Mouse (Mus musculus) heart, embryonic 11.5 days (tissue): ENCODE data around the gene Fign. TPM values are rescaled to one million over a fixed set of nuclear protein-coding genes. Genes with fewer than 3 reads are reported as not detected.

Source experiments
- ATAC-seq: fragments of 200-750 bp; cut with Nextera tagmentation; replicated peaks from 2 replicates; pipeline ENCODE4 v1.8.0; 2017; ENCODE audit warnings: moderate library complexity; ENCODE audit not compliant: insufficient number of reproducible peaks, low FRiP score, low TSS enrichment
- H3K27ac ChIP-seq: fragments of 300-500 bp; sonication (generic); 2 replicates; pipeline ENCODE4 v1.5.1; 2014; ENCODE audit warnings: mild to moderate bottlenecking, low read depth, low read length
- H3K27me3 ChIP-seq: fragments of 300-500 bp; sonication (generic); 2 replicates; pipeline ENCODE4 v1.6.1; 2014; ENCODE audit warnings: mild to moderate bottlenecking, low read length, mixed read lengths; ENCODE audit not compliant: control insufficient read depth, insufficient read depth
- H3K36me3 ChIP-seq: fragments of 300-500 bp; sonication (generic); 2 replicates; pipeline ENCODE4 v1.6.1; 2014; ENCODE audit warnings: mild to moderate bottlenecking, low read length, moderate library complexity, mixed read lengths; ENCODE audit not compliant: control insufficient read depth, insufficient read depth
- H3K4me1 ChIP-seq: fragments of 300-500 bp; sonication (generic); 2 replicates; pipeline ENCODE4 v1.6.1; 2014; ENCODE audit warnings: low read length; ENCODE audit not compliant: control insufficient read depth, insufficient read depth
- H3K4me2 ChIP-seq: fragments of 300-500 bp; sonication (generic); 2 replicates; pipeline ENCODE4 v1.6.1; 2014; ENCODE audit warnings: mild to moderate bottlenecking, moderate library complexity
- H3K4me3 ChIP-seq: fragments of 300-500 bp; sonication (generic); 2 replicates; pipeline ENCODE4 v1.5.1; 2014; ENCODE audit warnings: low read depth, low read length
- H3K9ac ChIP-seq: fragments of 300-500 bp; sonication (generic); 2 replicates; pipeline ENCODE4 v1.6.1; 2014; ENCODE audit warnings: mild to moderate bottlenecking, low read depth, low read length, moderate library complexity
- H3K9me3 ChIP-seq: fragments of 300-500 bp; sonication (generic); replicated peaks from 2 replicates; pipeline ENCODE4 v1.6.1; 2016; ENCODE audit warnings: low read length; ENCODE audit not compliant: control insufficient read depth
- WGBS: fragments of 180-500 bp; shearing (Covaris S2); extraction: QIAGEN DNeasy Blood & Tissue Kit; methylation state at CpG from one replicate; pipeline ENCODE4 v1.1.7; 2014; ENCODE audit not compliant: insufficient replicate concordance; 5-methylcytosine and 5-hydroxymethylcytosine counted together
- polyA plus RNA-seq: library from polyadenylated mRNA; unstranded; fragments of >200 nt; fragmentation: Nextera tagmentation; extraction: Ambion mirVana; gene quantifications from 2 replicates; pipeline ENCODE4 v1.2.1, GENCODE M21; 2014

Fign gene
- polyA plus RNA-seq, 1 experiment from 2014 or later: 11.8 TPM

DNA sequence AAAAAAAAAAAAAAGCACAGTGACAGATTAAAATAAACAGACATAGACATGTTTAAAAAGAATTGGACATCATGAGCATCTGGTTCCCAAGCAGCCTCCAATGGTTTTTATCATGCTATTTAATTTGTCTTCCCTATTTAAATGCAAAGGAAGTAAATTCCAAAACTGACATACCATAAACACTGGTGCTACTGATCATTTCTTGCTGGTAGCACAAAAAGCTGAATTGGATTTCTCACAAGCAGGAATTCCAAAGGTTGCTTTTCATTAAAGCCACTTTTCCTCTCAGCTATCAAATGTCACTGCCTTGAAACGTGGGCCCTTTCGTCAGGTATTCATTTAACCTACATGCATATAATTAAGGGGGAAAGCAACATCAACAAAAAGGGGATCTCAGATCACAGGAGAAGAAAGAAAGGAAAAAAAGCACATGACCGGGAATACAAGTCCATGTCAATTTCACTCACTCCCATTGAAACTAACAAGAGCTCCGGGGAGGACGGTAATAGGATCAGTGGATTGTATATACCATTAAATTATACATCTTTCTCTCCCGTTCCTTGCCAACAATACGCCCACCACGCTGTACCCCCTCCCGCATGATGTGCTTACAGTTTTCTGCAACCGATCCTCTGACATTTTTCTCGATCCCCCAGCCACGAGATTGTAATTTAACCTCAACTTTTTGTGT is 972 bp downstream of the Fign start:
- Histone ChIP-seq H3K36me3 (no peaks in the 10 kb centered on the region), H3K4me3 (peak overlapping the region; percentile 80), H3K27me3 (no peaks in the 10 kb centered on the region), H3K27ac (peak overlapping the region; percentile 98; the same call in 1 of the 2 replicates), H3K4me1 (no peaks in the 10 kb centered on the region; the same call in 1 of the 2 replicates), H3K9ac (peak overlapping the region; percentile 95), H3K9me3 (no peaks in the 10 kb centered on the region), H3K4me2 (peak overlapping the region; percentile 67)
- no peak for ATAC-seq
- whole genome bisulfite sequencing: 1% methylated on average over 12 of the region's 12 CpGs

DNA sequence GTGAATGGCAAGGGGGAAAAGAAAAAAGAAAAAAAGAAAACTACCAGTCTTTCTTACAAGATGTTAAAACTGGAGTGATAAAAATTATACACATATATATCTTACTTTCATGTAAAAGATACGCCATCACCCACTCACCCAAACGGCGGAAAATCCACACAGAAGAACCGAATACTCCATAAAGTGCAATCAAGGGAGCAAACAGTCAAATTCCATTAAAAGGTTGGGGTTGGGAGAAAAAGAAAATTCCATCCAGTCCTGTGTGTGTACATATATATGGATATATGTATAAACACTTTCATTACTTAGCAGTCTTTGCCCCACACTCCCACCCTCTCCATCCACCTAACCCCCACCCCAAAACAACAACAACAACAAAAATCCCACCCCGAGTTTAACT is 1.7 kb downstream of the Fign start:
- Histone ChIP-seq H3K9me3 (no peaks in the 10 kb centered on the region), H3K27ac (no peak overlapping the region), H3K4me2 (peak overlapping the region; percentile 67), H3K27me3 (no peaks in the 10 kb centered on the region), H3K9ac (no peak overlapping the region), H3K36me3 (no peaks in the 10 kb centered on the region), H3K4me1 (no peaks in the 10 kb centered on the region; the same call in 1 of the 2 replicates), H3K4me3 (peak overlapping the region; percentile 80)
- 54% methylated on average over 5 of the region's 5 CpGs for WGBS
- ATAC-seq: no peak

GRCm38 (mm10) chr2:64095561-64095960 is 2.3 kb downstream of the Fign start:
- WGBS: 38% methylated on average over 5 of the region's 5 CpGs
- H3K36me3 ChIP-seq: no peaks in the 10 kb centered on the region
- no peak for ATAC-seq
- no peak overlapping the region for H3K27ac ChIP-seq
- no peaks in the 10 kb centered on the region; the same call in 1 of the 2 replicates for H3K4me1 ChIP-seq
- H3K27me3 ChIP-seq: no peaks in the 10 kb centered on the region
- peak overlapping the region; percentile 31; the same call in 1 of the 2 replicates for H3K9ac ChIP-seq
- peak overlapping the region; percentile 6; the same call in 1 of the 2 replicates for H3K4me3 ChIP-seq
- H3K9me3 ChIP-seq: no peaks in the 10 kb centered on the region
- H3K4me2 ChIP-seq: peak overlapping the region; percentile 52

DNA sequence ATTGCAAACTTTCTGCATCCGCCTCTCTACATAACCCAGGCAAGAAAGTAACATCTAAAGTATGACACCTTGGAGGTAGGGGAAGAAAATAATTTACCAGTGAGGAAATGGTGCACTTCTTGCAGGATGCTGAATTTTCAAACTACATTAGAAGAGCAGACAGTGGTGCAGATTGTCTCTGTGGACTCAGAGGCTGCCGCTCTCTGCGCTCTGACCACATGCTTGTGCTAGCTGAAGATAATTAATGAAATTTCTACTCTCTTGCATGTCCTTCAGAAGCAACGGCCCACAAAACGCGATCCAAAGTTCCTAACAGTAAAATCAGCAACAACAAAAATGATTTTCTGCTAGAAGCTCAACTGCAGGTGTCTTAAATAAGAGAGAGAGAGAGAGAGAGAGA is 4.8 kb downstream of the Fign start:
- H3K27ac ChIP-seq: no peak overlapping the region
- no peaks in the 10 kb centered on the region for H3K27me3 ChIP-seq
- H3K4me3 ChIP-seq: no peak overlapping the region
- no peaks in the 10 kb centered on the region; the same call in 1 of the 2 replicates for H3K4me1 ChIP-seq
- no peak overlapping the region for H3K9ac ChIP-seq
- H3K4me2 ChIP-seq: no peak overlapping the region
- WGBS: 72% methylated on average over 6 of the region's 6 CpGs
- ATAC-seq: no peak
- no peaks in the 10 kb centered on the region for H3K9me3 ChIP-seq
- H3K36me3 ChIP-seq: no peaks in the 10 kb centered on the region

- 75% methylated on average over 5 of the region's 5 CpGs for WGBS
- ATAC-seq: no peak
- Histone ChIP-seq H3K27ac (no peak overlapping the region), H3K4me2 (no peak overlapping the region), H3K9me3 (no peaks in the 10 kb centered on the region), H3K9ac (no peak overlapping the region), H3K27me3 (no peaks in the 10 kb centered on the region), H3K4me3 (no peak overlapping the region), H3K4me1 (peaks cover 18% of the 10 kb centered on the region), H3K36me3 (no peaks in the 10 kb centered on the region)
Measured at GRCm38 (mm10) chr2:64083853-64084427, 13.9 kb downstream of the Fign start.

- H3K9ac ChIP-seq: no peak overlapping the region
- H3K4me2 ChIP-seq: peak overlapping the region; percentile 24; the same call in 1 of the 2 replicates
- no peak overlapping the region for H3K4me3 ChIP-seq
- ATAC-seq: no peak
- WGBS: 5% methylated on average over 4 of the region's 4 CpGs
- peaks cover 48% of the 10 kb centered on the region for H3K4me1 ChIP-seq
- no peaks in the 10 kb centered on the region for H3K36me3 ChIP-seq
- H3K27me3 ChIP-seq: no peaks in the 10 kb centered on the region
- no peaks in the 10 kb centered on the region for H3K9me3 ChIP-seq
- H3K27ac ChIP-seq: no peak overlapping the region
Measured at GRCm38 (mm10) chr2:64079765-64080164, 18.1 kb downstream of the Fign start.

DNA sequence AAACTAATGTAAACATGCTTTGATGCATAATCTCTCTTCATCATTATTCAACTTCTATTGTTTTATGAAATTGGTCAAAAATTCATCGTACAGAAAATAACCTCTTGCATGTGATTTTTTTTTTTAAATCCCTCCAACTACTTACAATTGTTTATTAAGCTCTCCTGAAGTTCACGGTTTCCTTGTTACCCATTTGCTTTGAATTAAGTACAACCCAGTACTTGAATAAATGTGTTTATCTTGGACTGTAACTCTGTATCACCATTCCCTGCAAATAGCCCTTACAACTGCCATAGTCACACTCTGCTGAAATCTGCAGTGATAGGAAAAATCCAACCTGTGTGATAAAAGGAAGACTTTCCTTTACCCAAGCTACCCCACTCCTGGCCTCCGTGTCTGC is 19.3 kb downstream of the Fign start:
- H3K4me3 ChIP-seq: no peak overlapping the region
- H3K27ac ChIP-seq: no peak overlapping the region
- H3K27me3 ChIP-seq: no peaks in the 10 kb centered on the region
- H3K9ac ChIP-seq: no peak overlapping the region
- H3K4me1 ChIP-seq: peaks cover 50% of the 10 kb centered on the region
- no peaks in the 10 kb centered on the region for H3K9me3 ChIP-seq
- H3K36me3 ChIP-seq: no peaks in the 10 kb centered on the region
- no peak overlapping the region for H3K4me2 ChIP-seq
- ATAC-seq: no peak
- 56% methylated on average over 3 of the region's 3 CpGs for WGBS

DNA sequence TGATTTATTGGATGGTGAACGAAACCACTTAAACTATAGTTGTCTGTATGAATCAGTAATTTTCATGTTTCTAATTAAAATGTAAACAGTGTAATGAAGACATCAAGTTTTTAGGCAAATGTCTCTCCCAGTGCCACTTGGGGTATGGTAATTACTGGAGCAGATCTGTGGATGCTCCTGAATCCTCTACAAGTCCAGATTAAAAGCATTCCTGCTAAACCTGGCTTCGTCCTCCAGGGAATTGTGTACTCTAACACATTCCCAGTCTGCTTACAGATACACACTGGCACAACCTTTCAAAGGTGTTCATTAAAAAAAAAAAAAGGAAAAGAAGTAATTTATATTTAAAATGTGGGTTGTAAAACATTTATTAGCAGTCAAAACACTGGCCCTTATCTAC is 20.0 kb downstream of the Fign start:
- WGBS: 73% methylated on average over 2 of the region's 2 CpGs
- Histone ChIP-seq H3K36me3 (no peaks in the 10 kb centered on the region), H3K27me3 (no peaks in the 10 kb centered on the region), H3K9ac (no peak overlapping the region), H3K9me3 (no peaks in the 10 kb centered on the region), H3K4me2 (no peak overlapping the region), H3K4me3 (no peak overlapping the region), H3K27ac (no peak overlapping the region), H3K4me1 (peaks cover 50% of the 10 kb centered on the region)
- no peak for ATAC-seq
